Mouse (Mus musculus): Measurements from ENCODE around the gene Med26. TPM values are rescaled to one million over a fixed set of nuclear protein-coding genes. Genes with fewer than 3 reads are reported as not detected.

The Med26 gene
- total and polyA plus RNA-seq, 3 experiments: 7.0 to 9.5 (median 9.3) TPM

GRCm38 (mm10) chr8:72572507-72572906 is 24.4 kb upstream of the Med26 start:
- Histone ChIP-seq H3K4me1 (ENCODE audit: control insufficient read depth, insufficient read depth, low read length) (peaks cover 8% of the 10 kb centered on the region), H3K36me3 (ENCODE audit: control insufficient read depth, insufficient read depth, low read length) (peaks cover 9% of the 10 kb centered on the region; the same call in 1 of the 2 replicates), H3K4me3 (peak overlapping the region; percentile 77), H3K27me3 (ENCODE audit: control insufficient read depth, insufficient read depth, low read length) (no peaks in the 10 kb centered on the region), H3K79me2 (replicated peaks; ENCODE audit: control insufficient read depth, insufficient read depth, low read length) (no peaks in the 10 kb centered on the region; the same call in none of the 2 replicates), H3K27ac (peak overlapping the region; percentile 99), H3K9ac (ENCODE audit: low read depth, low read length) (peak overlapping the region; percentile 81)
- 11% methylated on average over 10 of the region's 10 CpGs for WGBS
- TF ChIP-seq CTCF (IDR thresholded peaks at IDR 0.05) (no peak), POLR2A (IDR thresholded peaks at IDR 0.05; ENCODE audit: insufficient read depth, low read depth, low read length) (peak; percentile 60; the same call in 1 of the 2 replicates), EP300 (IDR thresholded peaks at IDR 0.05; ENCODE audit: insufficient read depth, low read depth, low read length) (no peak)
- peak in 1 of 2 experiments; percentile 51 for DNase-seq
- intact Hi-C loops (cut with DNase I): no loop called here

- Histone ChIP-seq H3K79me2 (replicated peaks; ENCODE audit: control insufficient read depth, insufficient read depth, low read length) (no peaks in the 10 kb centered on the region; the same call in none of the 2 replicates), H3K36me3 (ENCODE audit: control insufficient read depth, insufficient read depth, low read length) (peaks cover 9% of the 10 kb centered on the region; the same call in 1 of the 2 replicates), H3K4me3 (peak within 1 kb of the TSS; percentile 77), H3K9ac (ENCODE audit: low read depth, low read length) (peak within 1 kb of the TSS; percentile 81), H3K27me3 (ENCODE audit: control insufficient read depth, insufficient read depth, low read length) (no peaks in the 10 kb centered on the region), H3K27ac (peak within 1 kb of the TSS; percentile 99), H3K4me1 (ENCODE audit: control insufficient read depth, insufficient read depth, low read length) (peaks cover 8% of the 10 kb centered on the region)
- intact Hi-C loops (cut with DNase I): loop anchor here (1.0 to 2.0 kb wide), 2 partner anchors 24 to 79 kb away; partner anchors contain the start of genes Med26 and Slc35e1
- WGBS: under 1% methylated on average over 44 of the region's 45 CpGs
- peak; percentile 88 to 90 for DNase-seq
- TF ChIP-seq EP300 (IDR thresholded peaks at IDR 0.05; ENCODE audit: insufficient read depth, low read depth, low read length): 0 out of 2 replicates have a peak, but pooled peaks have one; percentile 9
- peak; percentile 86 for TF ChIP-seq POLR2A (IDR thresholded peaks at IDR 0.05; ENCODE audit: insufficient read depth, low read depth, low read length)
- TF ChIP-seq CTCF (IDR thresholded peaks at IDR 0.05): no peak
These were observed 23.8 kb upstream of the Med26 start, which contains the start of gene Tmem38a for GRCm38 (mm10) chr8:72571611-72572473. Gene Tmem38a (plus strand): TSS chr8:72572055.

DNA sequence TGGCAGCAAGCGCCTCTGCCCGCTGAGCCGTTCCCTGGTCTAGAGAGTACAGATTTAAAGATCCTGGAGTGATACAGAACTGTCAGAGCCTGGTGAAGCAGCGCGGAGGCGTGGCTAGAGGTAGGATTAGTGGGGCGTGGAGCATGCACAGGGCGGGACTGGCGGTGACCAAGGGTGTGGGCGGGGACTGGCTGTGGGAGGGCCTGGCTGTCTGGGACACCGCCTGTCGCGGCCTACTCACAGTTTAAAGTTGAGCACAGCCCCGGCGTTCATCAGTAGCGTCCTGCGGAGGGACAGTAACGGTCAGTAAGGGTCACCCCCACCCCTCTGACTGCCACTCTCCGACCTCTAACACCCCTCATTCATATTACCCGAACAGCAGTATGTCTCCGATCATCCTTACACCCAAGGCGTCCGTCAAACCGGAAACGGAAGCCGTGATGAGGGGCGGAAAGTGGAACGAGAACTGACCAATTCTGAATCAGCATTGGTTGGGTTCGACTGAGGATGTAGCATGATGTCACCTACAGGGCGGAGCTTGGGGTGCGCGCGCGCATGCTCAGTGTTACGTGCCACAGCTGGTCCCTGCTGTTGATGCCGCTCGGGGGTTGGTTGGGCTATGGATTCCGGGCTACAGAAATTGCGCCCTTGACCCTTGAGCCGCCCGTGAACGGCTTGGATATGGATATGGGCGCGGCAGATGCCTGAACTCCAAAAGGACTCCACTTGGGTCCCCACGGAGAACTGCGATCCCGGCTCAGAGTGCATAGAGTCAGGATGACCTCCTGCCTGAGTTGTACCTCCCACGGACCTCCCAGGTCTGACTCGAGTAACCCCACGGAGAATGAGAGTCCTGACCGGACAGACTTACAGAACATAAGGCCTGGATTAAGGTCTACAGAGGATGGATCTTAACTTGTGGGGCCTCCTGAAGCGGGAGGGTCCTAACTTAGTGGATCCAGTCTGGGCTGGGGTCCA is 22.9 kb upstream of the Med26 start, which contains the start of gene Smim7:
TSS of gene Smim7 (minus strand) at position 456 of the 978 bp plus-strand sequence.
- Histone ChIP-seq H3K79me2 (replicated peaks; ENCODE audit: control insufficient read depth, insufficient read depth, low read length) (no peaks in the 10 kb centered on the region; the same call in none of the 2 replicates), H3K9ac (ENCODE audit: low read depth, low read length) (peak within 1 kb of the TSS; percentile 83), H3K27me3 (ENCODE audit: control insufficient read depth, insufficient read depth, low read length) (no peaks in the 10 kb centered on the region), H3K4me1 (ENCODE audit: control insufficient read depth, insufficient read depth, low read length) (peaks cover 8% of the 10 kb centered on the region), H3K4me3 (peak within 1 kb of the TSS; percentile 77), H3K27ac (peak within 1 kb of the TSS; percentile 99), H3K36me3 (ENCODE audit: control insufficient read depth, insufficient read depth, low read length) (peaks cover 13% of the 10 kb centered on the region; the same call in 1 of the 2 replicates)
- DNase-seq: peak; percentile 98
- WGBS: under 1% methylated on average over 52 of the region's 52 CpGs
- intact Hi-C loops (cut with DNase I): loop anchor here (1.0 to 2.0 kb wide), 2 partner anchors 23 to 78 kb away; partner anchors contain the start of genes Med26 and Slc35e1
- TF ChIP-seq CTCF (IDR thresholded peaks at IDR 0.05): no peak
- TF ChIP-seq EP300 (IDR thresholded peaks at IDR 0.05; ENCODE audit: insufficient read depth, low read depth, low read length): peak; percentile 88; the same call in 1 of the 2 replicates
- peak; percentile 95 for TF ChIP-seq POLR2A (IDR thresholded peaks at IDR 0.05; ENCODE audit: insufficient read depth, low read depth, low read length)

DNA sequence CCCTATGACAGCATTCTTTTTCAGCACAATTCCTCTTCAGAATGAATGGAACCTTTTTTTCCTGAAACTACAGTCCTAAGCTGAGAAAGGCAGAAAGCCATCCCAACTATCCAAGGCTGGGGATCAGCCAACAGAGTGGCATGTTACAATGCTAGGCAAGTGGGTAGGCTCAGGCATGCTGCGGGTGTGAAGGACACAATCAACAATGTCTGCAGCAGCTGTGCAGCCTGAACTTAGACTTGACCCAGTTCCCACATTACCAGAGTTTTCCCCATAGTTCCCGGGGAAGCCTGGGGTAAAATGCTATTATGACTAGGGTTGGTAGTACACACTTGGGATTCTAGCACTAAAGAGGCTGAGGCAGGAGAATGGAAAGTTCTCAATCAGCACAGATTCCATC is 17.9 kb upstream of the Med26 start:
- Histone ChIP-seq H3K9ac (ENCODE audit: low read depth, low read length) (no peak overlapping the region), H3K27ac (no peak overlapping the region), H3K36me3 (ENCODE audit: control insufficient read depth, insufficient read depth, low read length) (peaks cover 14% of the 10 kb centered on the region), H3K79me2 (replicated peaks; ENCODE audit: control insufficient read depth, insufficient read depth, low read length) (no peaks in the 10 kb centered on the region; the same call in none of the 2 replicates), H3K4me1 (ENCODE audit: control insufficient read depth, insufficient read depth, low read length) (peaks cover 5% of the 10 kb centered on the region), H3K4me3 (no peak overlapping the region), H3K27me3 (ENCODE audit: control insufficient read depth, insufficient read depth, low read length) (no peaks in the 10 kb centered on the region)
- intact Hi-C loops (cut with DNase I): no loop called here
- WGBS: 59% methylated on average over 2 of the region's 2 CpGs
- TF ChIP-seq POLR2A (IDR thresholded peaks at IDR 0.05; ENCODE audit: insufficient read depth, low read depth, low read length) (no peak), EP300 (IDR thresholded peaks at IDR 0.05; ENCODE audit: insufficient read depth, low read depth, low read length) (no peak), CTCF (IDR thresholded peaks at IDR 0.05) (no peak)
- DNase-seq: no peak

GRCm38 (mm10) chr8:72561111-72561689 is 13.1 kb upstream of the Med26 start:
- Histone ChIP-seq H3K27ac (peak overlapping the region; percentile 27), H3K9ac (ENCODE audit: low read depth, low read length) (no peak overlapping the region), H3K79me2 (replicated peaks; ENCODE audit: control insufficient read depth, insufficient read depth, low read length) (no peaks in the 10 kb centered on the region), H3K4me3 (no peak overlapping the region), H3K27me3 (ENCODE audit: control insufficient read depth, insufficient read depth, low read length) (no peaks in the 10 kb centered on the region), H3K4me1 (ENCODE audit: control insufficient read depth, insufficient read depth, low read length) (no peaks in the 10 kb centered on the region), H3K36me3 (ENCODE audit: control insufficient read depth, insufficient read depth, low read length) (peaks cover 4% of the 10 kb centered on the region; the same call in 1 of the 2 replicates)
- TF ChIP-seq EP300 (IDR thresholded peaks at IDR 0.05; ENCODE audit: insufficient read depth, low read depth, low read length): no peak
- TF ChIP-seq POLR2A (IDR thresholded peaks at IDR 0.05; ENCODE audit: insufficient read depth, low read depth, low read length): no peak
- TF ChIP-seq CTCF (IDR thresholded peaks at IDR 0.05): no peak
- WGBS: 52% methylated on average over 1 of the region's 1 CpGs
- peak in 1 of 2 experiments; percentile 47 for DNase-seq
- intact Hi-C loops (cut with DNase I): no loop called here
